Mouse (Mus musculus) olfactory bulb, adult 2 months (tissue): Measurements from ENCODE around the gene Slc22a1.

ENCODE experiments used
- CTCF ChIP-seq: fragments of 200-500 bp; IDR thresholded peaks from 2 replicates; pipeline ENCODE4 v1.5.1; 2012; ENCODE audit warnings: low read depth, mild to moderate bottlenecking, low read length, moderate library complexity; ENCODE audit not compliant: insufficient read depth
- POLR2A ChIP-seq: fragments of 200-500 bp; IDR thresholded peaks from 2 replicates; pipeline ENCODE4 v1.6.1; 2012; ENCODE audit warnings: mild to moderate bottlenecking, low read depth, low read length, moderate library complexity; ENCODE audit not compliant: insufficient read depth

- no peak for TF ChIP-seq POLR2A
- no peak for TF ChIP-seq CTCF
Observed at GRCm38 (mm10) chr17:12672285-12672790, 3.3 kb downstream of the Slc22a1 start.
